Mouse (Mus musculus) testis, adult 2 months (tissue): ENCODE measurements around the gene Fhl4.

ENCODE experiments used
- CTCF ChIP-seq: fragments of 200-500 bp; IDR thresholded peaks from 2 replicates; pipeline ENCODE4 v1.5.1; 2012; ENCODE audit warnings: low read depth, mild to moderate bottlenecking, inconsistent platforms, low read length, moderate library complexity; ENCODE audit not compliant: control insufficient read depth, insufficient read depth, insufficient replicate concordance
- POLR2A ChIP-seq: fragments of 200-500 bp; IDR thresholded peaks from 2 replicates; pipeline ENCODE4 v1.6.1; 2012; ENCODE audit warnings: low read depth, mild to moderate bottlenecking, inconsistent platforms, low read length, moderate library complexity; ENCODE audit not compliant: control insufficient read depth

DNA sequence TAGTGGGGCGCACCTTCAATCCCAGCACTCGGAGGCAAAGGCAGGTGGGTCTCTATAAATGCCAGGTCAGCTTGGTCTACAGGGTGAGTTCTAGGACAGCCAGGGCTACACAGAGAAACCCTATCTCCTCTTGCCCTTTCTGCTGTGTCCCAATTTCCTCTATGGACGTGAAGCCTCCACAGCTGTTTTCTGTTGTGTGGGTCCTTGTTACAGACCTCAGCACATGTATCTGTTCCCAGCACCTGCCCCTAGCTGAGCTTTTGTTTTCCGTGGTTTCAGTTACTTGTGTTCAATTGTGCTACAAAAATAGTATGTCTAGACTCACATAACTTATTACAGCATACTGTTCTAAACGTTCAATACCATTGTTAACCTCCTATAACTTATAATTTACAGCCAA is 46.9 kb upstream of the Fhl4 start:
- TF ChIP-seq POLR2A (no peak), CTCF (no peak)
